Mouse (Mus musculus): ENCODE data around the gene Afap1l2. TPM values are rescaled to one million over a fixed set of nuclear protein-coding genes. Genes with fewer than 3 reads are reported as not detected.

The Afap1l2 gene
- polyA plus RNA-seq, 2 experiments, result 0.44 to 0.57 TPM

DNA sequence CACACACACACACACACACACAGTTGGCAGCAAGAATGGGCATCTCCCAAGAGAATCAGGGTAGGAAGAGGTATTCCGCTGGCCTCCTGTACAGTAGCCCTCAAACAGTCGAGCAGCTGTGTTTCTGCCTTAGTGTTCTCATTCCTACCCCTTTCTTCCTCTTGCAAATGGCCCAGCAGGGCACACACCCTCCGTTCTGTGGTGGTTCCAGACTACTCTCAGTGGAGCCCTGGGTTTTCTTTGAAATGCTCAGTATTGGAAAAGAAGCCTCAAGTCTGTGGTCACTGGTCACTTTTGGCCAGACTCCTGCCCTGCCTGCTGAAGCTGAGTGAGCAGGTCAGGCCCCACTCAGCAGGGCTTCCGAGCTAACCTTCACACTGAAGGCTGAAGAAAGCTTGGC lies 1.6 kb upstream of the Afap1l2 start:
- H3K4me3 ChIP-seq (ENCODE audit: insufficient read depth in 1 of 2, low read depth in 2 of 2, low read length in 2 of 2), result no peak overlapping the region
- no peak for ATAC-seq (ENCODE audit: insufficient read depth)
- no peak for DNase-seq (ENCODE audit: low read depth in 3 of 3, low spot score in 3 of 3)
- H3K9ac ChIP-seq (replicated peaks), result no peak overlapping the region
- H3K9me3 ChIP-seq (ENCODE audit: control insufficient read depth, low read length), result no peaks in the 10 kb centered on the region
- 48% methylated on average over 4 of the region's 4 CpGs for WGBS (ENCODE audit: insufficient replicate concordance)
- no peaks in the 10 kb centered on the region for H3K4me1 ChIP-seq (replicated peaks; ENCODE audit: control insufficient read depth in 2 of 2, insufficient read depth in 2 of 2, low read length in 1 of 2)
- no peak overlapping the region for H3K4me2 ChIP-seq (ENCODE audit: low read depth)
- H3K27ac ChIP-seq, result no peak overlapping the region
- no peaks in the 10 kb centered on the region for H3K36me3 ChIP-seq (replicated peaks; ENCODE audit: control insufficient read depth, insufficient read depth, low read depth)
- peaks cover 15% of the 10 kb centered on the region for H3K27me3 ChIP-seq (ENCODE audit: control insufficient read depth, insufficient read depth, low read length)
- no peak for TF ChIP-seq EP300 (IDR thresholded peaks at IDR 0.05; ENCODE audit: low read depth)
- no peak for TF ChIP-seq CTCF (IDR thresholded peaks at IDR 0.05; ENCODE audit: low read depth)

DNA sequence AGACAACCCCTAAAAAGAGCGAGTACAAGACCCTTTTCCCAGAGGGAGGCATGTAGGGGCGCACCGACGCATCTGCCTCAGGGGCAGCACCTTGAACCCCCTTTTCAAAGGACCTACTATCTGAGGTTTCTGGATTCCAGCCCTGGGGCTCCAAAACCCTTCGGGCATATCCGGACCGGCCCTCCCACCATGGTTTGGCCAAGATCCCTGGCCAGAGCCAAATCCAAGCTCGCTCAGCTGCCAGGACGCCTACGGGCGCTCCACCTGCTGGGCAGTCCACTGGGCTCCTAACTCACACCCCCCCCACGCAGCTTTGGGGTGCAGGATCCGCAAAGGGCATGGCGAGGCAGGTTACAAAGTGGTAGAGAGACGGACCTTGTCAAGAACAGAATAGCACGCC lies 737 bp downstream of the Afap1l2 start:
- no peak overlapping the region for H3K9ac ChIP-seq (replicated peaks)
- 68% methylated on average over 16 of the region's 16 CpGs for WGBS (ENCODE audit: insufficient replicate concordance)
- DNase-seq (ENCODE audit: low read depth in 3 of 3, low spot score in 3 of 3) (no peak), ATAC-seq (ENCODE audit: insufficient read depth) (no peak)
- H3K36me3 ChIP-seq (replicated peaks; ENCODE audit: control insufficient read depth, insufficient read depth, low read depth), result no peaks in the 10 kb centered on the region
- H3K4me3 ChIP-seq (ENCODE audit: insufficient read depth in 1 of 2, low read depth in 2 of 2, low read length in 2 of 2), result no peak overlapping the region
- TF ChIP-seq EP300 (IDR thresholded peaks at IDR 0.05; ENCODE audit: low read depth) (no peak), CTCF (IDR thresholded peaks at IDR 0.05; ENCODE audit: low read depth) (no peak)
- no peaks in the 10 kb centered on the region for H3K9me3 ChIP-seq (ENCODE audit: control insufficient read depth, low read length)
- no peak overlapping the region for H3K4me2 ChIP-seq (ENCODE audit: low read depth)
- H3K27me3 ChIP-seq (ENCODE audit: control insufficient read depth, insufficient read depth, low read length), result peaks cover 15% of the 10 kb centered on the region
- H3K4me1 ChIP-seq (replicated peaks; ENCODE audit: control insufficient read depth in 2 of 2, insufficient read depth in 2 of 2, low read length in 1 of 2), result no peaks in the 10 kb centered on the region
- no peak overlapping the region for H3K27ac ChIP-seq

DNA sequence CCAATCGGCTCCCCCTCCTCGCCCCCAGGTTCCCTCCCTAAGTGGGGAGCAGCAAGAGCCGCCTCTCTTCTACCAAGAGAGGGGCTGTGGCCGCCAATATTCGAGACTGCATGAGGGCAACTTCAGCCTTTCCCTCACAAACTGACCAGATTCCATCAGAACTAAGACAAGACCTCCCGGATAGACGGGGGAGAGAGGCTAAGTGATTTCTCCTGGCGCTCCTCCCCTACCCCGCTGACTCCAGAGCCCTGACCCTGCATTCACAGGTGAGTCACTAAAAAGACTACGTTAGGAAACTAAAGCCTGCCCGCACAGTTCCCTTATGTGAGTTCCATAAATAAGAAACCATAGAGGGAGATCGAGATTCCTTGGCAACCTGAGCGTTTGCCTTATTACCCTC lies 1.2 kb downstream of the Afap1l2 start:
- Histone ChIP-seq H3K36me3 (replicated peaks; ENCODE audit: control insufficient read depth, insufficient read depth, low read depth) (no peaks in the 10 kb centered on the region), H3K9me3 (ENCODE audit: control insufficient read depth, low read length) (no peaks in the 10 kb centered on the region), H3K4me2 (ENCODE audit: low read depth) (no peak overlapping the region), H3K4me3 (ENCODE audit: insufficient read depth in 1 of 2, low read depth in 2 of 2, low read length in 2 of 2) (no peak overlapping the region), H3K27me3 (ENCODE audit: control insufficient read depth, insufficient read depth, low read length) (peaks cover 15% of the 10 kb centered on the region), H3K9ac (replicated peaks) (no peak overlapping the region), H3K4me1 (replicated peaks; ENCODE audit: control insufficient read depth in 2 of 2, insufficient read depth in 2 of 2, low read length in 1 of 2) (no peaks in the 10 kb centered on the region), H3K27ac (no peak overlapping the region)
- no peak for TF ChIP-seq EP300 (IDR thresholded peaks at IDR 0.05; ENCODE audit: low read depth)
- TF ChIP-seq CTCF (IDR thresholded peaks at IDR 0.05; ENCODE audit: low read depth), result no peak
- ATAC-seq (ENCODE audit: insufficient read depth) (no peak), DNase-seq (ENCODE audit: low read depth in 3 of 3, low spot score in 3 of 3) (no peak)
- WGBS (ENCODE audit: insufficient replicate concordance), result 50% methylated on average over 13 of the region's 13 CpGs

DNA sequence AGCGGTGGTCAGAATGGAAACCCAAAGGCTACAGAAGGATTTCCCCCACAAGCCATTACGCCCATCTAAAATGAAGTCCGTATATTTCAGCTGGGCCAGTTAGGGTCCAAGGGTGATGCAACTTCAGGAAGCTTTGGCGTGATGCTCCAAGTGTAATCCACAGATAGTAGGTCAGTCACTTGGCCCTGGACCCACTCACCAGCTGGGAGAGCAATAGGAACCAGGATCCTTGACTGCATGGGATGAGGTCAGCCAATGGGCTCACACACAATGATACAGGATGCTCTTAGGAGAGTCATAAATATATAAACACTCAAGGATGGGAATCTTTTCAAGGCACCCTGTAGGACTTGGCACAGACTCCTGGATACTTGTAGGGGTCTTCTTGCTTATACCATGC lies 3.0 kb downstream of the Afap1l2 start:
- no peak for ATAC-seq (ENCODE audit: insufficient read depth)
- H3K27me3 ChIP-seq (ENCODE audit: control insufficient read depth, insufficient read depth, low read length), result peaks cover 15% of the 10 kb centered on the region
- H3K4me2 ChIP-seq (ENCODE audit: low read depth), result no peak overlapping the region
- no peak overlapping the region for H3K4me3 ChIP-seq (ENCODE audit: insufficient read depth in 1 of 2, low read depth in 2 of 2, low read length in 2 of 2)
- H3K36me3 ChIP-seq (replicated peaks; ENCODE audit: control insufficient read depth, insufficient read depth, low read depth), result no peaks in the 10 kb centered on the region
- no peaks in the 10 kb centered on the region for H3K4me1 ChIP-seq (replicated peaks; ENCODE audit: control insufficient read depth in 2 of 2, insufficient read depth in 2 of 2, low read length in 1 of 2)
- no peak overlapping the region for H3K9ac ChIP-seq (replicated peaks)
- DNase-seq (ENCODE audit: low read depth in 3 of 3, low spot score in 3 of 3), result no peak
- H3K9me3 ChIP-seq (ENCODE audit: control insufficient read depth, low read length), result no peaks in the 10 kb centered on the region
- 66% methylated on average over 4 of the region's 4 CpGs for WGBS (ENCODE audit: insufficient replicate concordance)
- H3K27ac ChIP-seq, result no peak overlapping the region
- TF ChIP-seq CTCF (IDR thresholded peaks at IDR 0.05; ENCODE audit: low read depth) (no peak), EP300 (IDR thresholded peaks at IDR 0.05; ENCODE audit: low read depth) (no peak)

DNA sequence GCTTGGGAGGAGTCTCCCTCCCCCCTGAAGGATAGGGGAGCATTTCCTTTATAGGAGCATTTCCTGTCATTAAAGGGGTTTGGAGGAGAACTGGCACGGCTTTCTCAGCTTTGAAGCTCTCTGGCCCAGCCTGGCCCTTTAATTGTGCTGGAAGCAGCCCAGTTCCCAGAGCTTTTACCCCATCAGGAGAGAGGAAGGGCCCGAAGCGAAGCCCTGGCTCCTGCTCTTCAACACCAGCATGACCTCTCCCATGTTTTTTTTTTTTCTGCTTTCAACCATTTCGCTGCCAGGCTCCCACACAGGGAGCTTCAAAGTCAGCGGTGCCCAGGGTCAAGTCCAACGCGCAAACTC lies 4.6 kb downstream of the Afap1l2 start:
- peaks cover 11% of the 10 kb centered on the region for H3K27me3 ChIP-seq (ENCODE audit: control insufficient read depth, insufficient read depth, low read length)
- DNase-seq (ENCODE audit: low read depth in 3 of 3, low spot score in 3 of 3), result no peak
- WGBS (ENCODE audit: insufficient replicate concordance), result 41% methylated on average over 7 of the region's 7 CpGs
- H3K9me3 ChIP-seq (ENCODE audit: control insufficient read depth, low read length), result no peaks in the 10 kb centered on the region
- H3K36me3 ChIP-seq (replicated peaks; ENCODE audit: control insufficient read depth, insufficient read depth, low read depth), result no peaks in the 10 kb centered on the region
- no peak overlapping the region for H3K9ac ChIP-seq (replicated peaks)
- no peak overlapping the region for H3K4me3 ChIP-seq (ENCODE audit: insufficient read depth in 1 of 2, low read depth in 2 of 2, low read length in 2 of 2)
- TF ChIP-seq CTCF (IDR thresholded peaks at IDR 0.05; ENCODE audit: low read depth) (no peak), EP300 (IDR thresholded peaks at IDR 0.05; ENCODE audit: low read depth) (no peak)
- ATAC-seq (ENCODE audit: insufficient read depth), result no peak
- no peak overlapping the region for H3K27ac ChIP-seq
- H3K4me1 ChIP-seq (replicated peaks; ENCODE audit: control insufficient read depth in 2 of 2, insufficient read depth in 2 of 2, low read length in 1 of 2), result no peaks in the 10 kb centered on the region
- H3K4me2 ChIP-seq (ENCODE audit: low read depth), result no peak overlapping the region
